In the genomic region with DNA sequence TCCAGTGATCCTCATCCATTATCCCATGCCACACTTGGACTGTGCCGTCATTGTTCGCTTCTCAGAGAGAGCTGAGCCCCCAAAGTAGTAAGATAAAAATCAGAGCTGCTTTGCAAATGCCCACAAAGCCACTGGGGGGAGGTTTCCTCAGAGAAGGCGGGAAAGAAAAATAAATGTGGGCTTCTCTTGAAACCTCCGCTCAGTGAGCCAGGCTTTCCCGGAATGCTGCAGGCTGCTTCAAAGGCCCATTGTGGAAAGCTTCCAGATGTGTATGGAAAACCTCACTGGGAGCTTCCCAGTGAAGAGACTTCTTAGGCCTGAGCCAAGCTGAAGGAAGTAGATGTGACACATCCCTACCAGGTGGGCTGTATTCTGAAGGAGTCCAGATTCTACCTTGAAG, we compare ENCODE assay signal across 13 mouse cellular contexts.
DNase-seq lines count a peak whose midpoint lies in the region; ATAC-seq lines count a peak whose summit lies in the region.
"Had no signal": no experiment of that assay in that cellular context is flagged by ENCODE, and none has a peak within 500 bp of the region (broad histone marks: within the 10 kb centered on the region; RNA-seq: fewer than 3 reads in every experiment).

No protein-coding gene starts in this region.

- no peak overlapping the region for H3K9ac ChIP-seq in kidney, embryonic 14.5 days (ENCODE audit: low read depth, low read length)
- H3K9ac ChIP-seq: hindbrain, embryonic 14.5 days; midbrain, embryonic 13.5 days had no signal

- no peaks in the 10 kb centered on the region for H3K9me3 ChIP-seq in kidney, embryonic 14.5 days (ENCODE audit: control insufficient read depth, low read length)
- H3K9me3 ChIP-seq: midbrain, embryonic 13.5 days had no signal

- H3K4me1 ChIP-seq in kidney, embryonic 14.5 days (ENCODE audit: control insufficient read depth, insufficient read depth, low read length), result 0 out of 2 replicates have a peak, but pooled peaks cover 2% of the 10 kb centered on the region

- no peak overlapping the region for H3K4me3 ChIP-seq in kidney, embryonic 14.5 days (ENCODE audit: low read length)
- H3K4me3 ChIP-seq: heart, adult 2 months; midbrain, embryonic 13.5 days had no signal

- WGBS in kidney, embryonic 14.5 days, result 37% methylated on average over 5 of the region's 5 CpGs

- H3K27ac ChIP-seq in kidney, embryonic 14.5 days (ENCODE audit: low read depth, low read length), result no peak overlapping the region
- H3K27ac ChIP-seq: heart, adult 2 months; hindbrain, embryonic 14.5 days; midbrain, embryonic 13.5 days had no signal

- H3K36me3 ChIP-seq in kidney, embryonic 14.5 days (ENCODE audit: control insufficient read depth, insufficient read depth, low read length), result no peaks in the 10 kb centered on the region
- H3K36me3 ChIP-seq: midbrain, embryonic 13.5 days had no signal

- DNase-seq in kidney, postnatal 14 days, result no peak
- DNase-seq in 3T3-L1 (ENCODE audit: low read depth, low spot score), result peak; percentile 45
- DNase-seq in brain, adult 2 months (ENCODE audit: low read depth, low spot score), result peak; percentile 43
- peak; percentile 69 for DNase-seq in forelimb bud, embryonic 11.5 days (ENCODE audit: low read depth, low spot score)
- no peak for DNase-seq in cerebellum, adult 8-10 months
- DNase-seq in spleen, postnatal 4 days (ENCODE audit: low spot score in 2 of 2), result no peak
- DNase-seq: adrenal gland, adult 8-10 months; heart, adult 2 months; right cerebral cortex, postnatal 25 days had no signal

- H3K4me2 ChIP-seq in kidney, embryonic 14.5 days (replicated peaks; ENCODE audit: low read depth, low read length), result no peak overlapping the region
- H3K4me2 ChIP-seq: hindbrain, embryonic 14.5 days; midbrain, embryonic 13.5 days had no signal

- ATAC-seq in kidney, embryonic 14.5 days (ENCODE audit: low FRiP score, low TSS enrichment), result 0 out of 2 replicates have a peak, but pooled peaks have one; percentile 24
- ATAC-seq: midbrain, embryonic 13.5 days had no signal

- H3K27me3 ChIP-seq in kidney, embryonic 14.5 days (ENCODE audit: control insufficient read depth, insufficient read depth, low read length), result no peaks in the 10 kb centered on the region
- H3K27me3 ChIP-seq: CH12.LX; midbrain, embryonic 13.5 days had no signal

Comparison
In these comparisons a context has a peak if more than half of its experiments do, and no peak if none do; other contexts are left out.
1. DNase-seq: peak in 3T3-L1 (single experiment), brain, adult 2 months (single experiment) and forelimb bud, embryonic 11.5 days (single experiment); none in kidney, postnatal 14 days (single experiment), cerebellum, adult 8-10 months (single experiment) and spleen, postnatal 4 days (0 of 2).